Mouse (Mus musculus) thymus, postnatal 0 days (tissue): ENCODE data around the gene Cep170b. TPM values are rescaled to one million over a fixed set of nuclear protein-coding genes. Genes with fewer than 3 reads are reported as not detected.

Experiments
- DNase-seq: peaks from one replicate; pipeline ENCODE4 v3.0.0-alpha.2; 2015; ENCODE audit warnings: low spot score
- polyA plus RNA-seq: library from polyadenylated mRNA; unstranded; fragments of >200 nt; fragmentation: Nextera tagmentation; extraction: Ambion mirVana; gene quantifications from 2 replicates; pipeline ENCODE4 v1.2.1, GENCODE M21; 2015

Gene Cep170b
- polyA plus RNA-seq, 1 experiment from 2014 or later: 4.9 TPM

DNA sequence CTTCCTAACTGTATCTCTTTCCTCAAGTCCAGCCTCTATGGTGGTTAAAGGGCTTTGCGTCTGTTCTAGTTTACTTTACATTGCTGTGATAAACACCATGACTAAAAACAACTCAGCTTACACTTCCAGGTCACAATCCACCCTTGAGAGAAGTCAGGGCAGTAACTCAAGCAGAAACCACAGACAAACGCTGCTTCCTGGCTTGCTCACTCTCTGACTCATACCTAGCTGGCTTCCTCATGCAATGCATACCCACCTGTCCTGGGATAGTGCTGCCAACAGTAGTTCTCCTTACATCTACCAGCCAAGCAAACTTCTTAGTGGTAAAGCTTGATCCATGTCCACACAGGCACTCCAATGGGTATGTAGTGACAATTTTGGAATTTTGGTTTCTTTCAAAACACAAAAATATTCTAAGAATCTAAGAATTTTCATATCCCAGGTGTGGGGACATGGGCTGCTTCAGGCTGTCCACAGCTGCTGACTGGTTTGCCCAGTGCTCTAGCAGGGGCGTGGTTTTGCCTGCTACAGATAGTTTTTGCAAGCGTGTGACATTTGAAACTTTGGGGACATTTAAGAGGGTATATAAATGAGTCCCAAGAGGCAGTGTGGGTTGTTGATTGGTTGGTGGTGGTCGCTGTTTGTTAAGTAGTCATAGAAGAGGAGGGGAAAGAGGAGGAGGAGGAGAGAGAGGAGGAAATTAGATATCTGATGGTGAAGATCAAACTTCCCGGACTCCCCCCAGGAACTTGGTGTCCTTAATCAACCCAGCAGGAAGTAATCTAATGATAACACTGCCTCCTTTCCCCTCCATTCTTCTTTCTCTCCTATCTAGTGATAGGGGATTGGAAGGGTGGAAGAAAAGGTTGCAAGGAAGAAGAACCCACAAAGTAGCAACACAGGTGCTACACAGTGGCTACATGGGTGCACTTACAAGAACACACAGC, 17.6 kb upstream of the Cep170b start:
- DNase-seq: no peak

DNA sequence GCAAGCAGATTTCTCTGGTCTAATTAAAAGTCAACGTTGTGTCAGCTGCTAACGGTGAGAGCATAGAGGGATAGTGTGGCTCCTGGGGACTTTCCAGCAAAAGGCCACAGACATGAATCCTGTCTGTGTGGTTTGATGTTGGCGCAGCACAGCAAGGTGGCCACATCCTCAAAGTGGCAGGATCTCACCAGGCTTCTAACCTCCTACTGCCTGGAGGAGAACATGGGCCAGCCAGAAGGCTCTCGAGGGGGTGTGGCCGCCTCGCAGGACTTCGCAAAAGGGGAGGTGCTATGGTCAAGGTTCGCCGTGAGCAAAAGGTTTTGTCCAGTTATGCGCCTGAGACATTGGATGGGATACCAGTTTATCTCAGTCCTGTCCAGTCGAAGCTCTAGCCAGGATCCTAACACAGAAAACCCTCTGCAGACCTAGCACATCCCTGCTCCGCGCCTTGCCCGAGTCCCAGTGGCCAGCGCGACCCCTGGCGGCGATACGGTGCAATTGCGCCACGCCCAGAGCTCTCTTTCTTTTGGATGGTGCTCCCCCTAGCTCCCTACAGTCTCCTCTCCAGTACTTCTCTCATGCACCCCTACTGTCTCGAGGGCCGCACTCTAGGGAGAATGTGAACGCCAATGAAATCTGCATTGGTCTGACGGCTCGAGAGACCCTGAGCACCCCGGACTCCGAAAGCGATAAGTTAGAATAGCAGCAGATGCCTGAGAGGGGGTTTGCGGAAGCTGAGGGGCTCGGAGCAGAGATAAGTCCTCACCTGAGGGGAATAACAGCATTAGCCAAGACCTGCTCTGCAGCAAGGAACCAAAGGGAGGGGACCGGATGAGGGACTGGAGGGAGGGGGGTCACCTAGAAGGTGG, 13.3 kb upstream of the Cep170b start:
- peak; percentile 83 for DNase-seq

DNA sequence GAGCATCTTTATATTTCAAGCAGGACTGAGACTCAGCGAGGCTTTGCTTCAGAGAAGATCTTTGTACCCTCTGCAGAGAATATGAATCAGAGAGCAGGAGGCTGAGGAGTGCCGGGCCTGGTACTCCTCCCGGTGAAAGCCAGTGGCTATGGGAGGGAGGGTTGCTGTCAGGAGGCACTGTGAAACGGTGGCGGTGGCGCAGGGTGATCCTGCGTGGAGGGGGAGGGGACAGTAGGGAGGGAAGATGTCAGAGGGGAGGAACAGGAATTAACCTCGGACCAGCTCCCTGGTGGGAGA, 12.7 kb upstream of the Cep170b start:
- no peak for DNase-seq

DNA sequence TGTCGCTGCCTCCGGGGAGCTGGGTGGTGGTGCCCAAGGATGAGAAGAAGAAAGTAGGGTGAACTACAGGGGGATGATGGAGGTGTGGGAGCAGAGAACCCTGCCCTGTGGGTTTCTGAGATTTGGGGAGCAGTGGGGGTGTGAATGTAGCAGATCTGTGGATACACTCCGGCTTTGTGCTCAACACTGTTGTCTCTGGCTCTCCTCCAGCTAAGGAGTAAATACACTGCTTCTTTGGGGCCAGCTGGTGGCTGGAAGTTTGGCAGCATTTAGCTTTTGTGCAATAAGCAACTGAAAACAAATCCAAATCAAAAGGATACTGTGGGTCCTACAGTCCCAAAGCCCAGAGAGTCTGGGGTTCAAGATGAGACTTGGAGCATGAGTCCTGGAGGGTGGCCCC, 6.3 kb upstream of the Cep170b start:
- DNase-seq: no peak

DNA sequence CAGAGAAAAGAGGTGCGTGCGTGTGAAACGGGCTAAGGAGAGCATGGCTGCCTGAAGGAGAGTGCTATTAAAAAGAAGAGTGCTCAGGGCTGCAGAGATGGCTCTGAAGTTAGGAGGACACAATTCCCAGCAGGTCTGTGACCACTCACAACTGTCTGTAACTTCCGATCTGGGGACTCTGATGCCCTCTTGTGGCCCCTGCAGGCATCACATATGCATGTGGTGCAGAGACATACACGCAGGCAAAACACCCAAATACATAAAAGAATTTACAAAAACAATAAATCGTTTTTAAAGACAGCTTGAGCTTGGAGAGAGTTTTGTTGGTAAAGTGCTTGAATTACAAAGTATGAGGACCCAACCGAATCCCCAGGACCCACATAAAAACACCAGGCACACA, 3.1 kb upstream of the Cep170b start:
- peak; percentile 73 for DNase-seq

DNA sequence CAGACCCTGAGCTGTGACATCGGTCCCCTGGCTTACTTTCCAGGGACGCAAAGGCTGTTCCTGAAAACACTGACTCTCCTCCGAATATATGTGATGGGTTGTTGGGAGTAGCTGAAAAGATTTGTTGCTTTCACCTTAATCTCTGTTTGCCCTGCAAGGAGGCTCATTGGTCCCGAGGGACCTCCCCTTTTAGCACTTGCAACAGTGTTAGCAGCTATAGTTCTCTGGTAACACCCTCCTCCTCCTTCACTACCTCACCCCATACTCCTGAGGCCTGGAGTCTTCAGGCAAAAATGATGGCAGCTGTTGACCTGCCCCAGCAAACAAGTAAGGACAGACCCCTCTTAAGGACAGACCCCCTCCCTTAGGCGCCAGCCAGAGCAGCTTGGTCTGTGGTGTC, 1.3 kb upstream of the Cep170b start:
- no peak for DNase-seq

DNA sequence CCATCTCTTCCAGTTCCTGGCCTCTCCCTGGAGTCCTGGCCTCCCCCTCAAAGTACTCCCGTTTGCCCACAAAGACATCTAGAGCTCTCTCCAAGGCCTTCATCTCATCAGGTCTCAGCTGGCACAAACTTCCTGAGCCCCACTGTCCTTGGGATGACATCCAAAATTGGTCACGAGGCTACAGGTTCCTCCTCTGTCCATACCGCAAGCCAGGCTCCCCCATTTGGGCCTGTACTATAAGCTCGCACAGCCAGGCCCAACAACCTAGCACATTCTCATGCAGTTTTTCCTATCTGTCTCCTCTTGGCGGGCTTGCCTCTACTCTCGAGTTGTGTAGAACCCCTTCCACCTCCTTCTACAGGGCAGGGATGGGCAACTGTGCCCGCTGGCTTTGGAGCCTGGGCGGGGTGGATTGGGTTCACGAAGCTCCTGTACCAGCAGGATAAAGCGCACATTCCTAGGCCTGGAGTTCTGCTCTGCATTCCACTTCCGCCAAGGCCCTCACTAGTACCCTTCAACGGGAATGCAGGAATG, 702 bp downstream of the Cep170b start:
- DNase-seq: no peak

DNA sequence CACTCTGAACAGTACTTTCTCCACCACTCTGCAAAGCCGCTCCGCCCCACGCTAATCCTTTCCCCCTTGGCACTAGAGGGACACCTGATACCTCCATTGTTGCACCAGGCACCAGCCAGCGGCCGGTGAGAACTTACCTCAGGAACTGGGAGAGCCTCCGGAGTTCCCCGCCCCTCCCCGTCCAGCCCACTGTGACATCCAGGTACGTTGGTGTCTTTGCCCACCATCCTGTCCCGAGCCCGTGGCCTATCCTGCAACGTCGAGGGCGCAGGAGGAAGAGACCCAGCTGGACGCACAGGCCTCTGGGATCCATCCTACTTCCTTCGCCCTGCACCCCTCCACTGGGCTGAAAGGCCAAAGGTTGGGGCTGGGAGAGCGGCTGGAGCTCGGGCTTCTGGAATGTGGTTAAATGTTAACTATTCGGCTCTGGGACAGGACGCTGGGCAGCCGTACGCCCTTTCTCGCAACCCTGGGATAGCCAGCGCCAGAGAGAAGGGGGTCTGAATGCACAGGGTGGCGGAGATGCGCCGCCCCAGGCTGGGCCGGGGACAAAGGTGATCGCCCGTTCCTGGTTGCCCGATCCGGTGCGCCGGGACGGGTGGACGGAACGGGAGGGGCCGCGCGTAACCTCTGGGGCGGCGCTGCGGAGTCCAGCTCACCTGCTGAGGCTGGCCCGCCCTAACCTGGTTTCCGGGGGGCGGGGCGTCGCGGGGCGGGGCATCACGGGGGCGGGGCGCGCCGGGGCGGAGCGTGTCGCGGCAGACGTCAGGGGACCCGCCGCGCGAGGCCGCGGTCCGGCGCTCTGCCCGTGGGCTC, 1.4 kb downstream of the Cep170b start:
- DNase-seq: peak; percentile 64

DNA sequence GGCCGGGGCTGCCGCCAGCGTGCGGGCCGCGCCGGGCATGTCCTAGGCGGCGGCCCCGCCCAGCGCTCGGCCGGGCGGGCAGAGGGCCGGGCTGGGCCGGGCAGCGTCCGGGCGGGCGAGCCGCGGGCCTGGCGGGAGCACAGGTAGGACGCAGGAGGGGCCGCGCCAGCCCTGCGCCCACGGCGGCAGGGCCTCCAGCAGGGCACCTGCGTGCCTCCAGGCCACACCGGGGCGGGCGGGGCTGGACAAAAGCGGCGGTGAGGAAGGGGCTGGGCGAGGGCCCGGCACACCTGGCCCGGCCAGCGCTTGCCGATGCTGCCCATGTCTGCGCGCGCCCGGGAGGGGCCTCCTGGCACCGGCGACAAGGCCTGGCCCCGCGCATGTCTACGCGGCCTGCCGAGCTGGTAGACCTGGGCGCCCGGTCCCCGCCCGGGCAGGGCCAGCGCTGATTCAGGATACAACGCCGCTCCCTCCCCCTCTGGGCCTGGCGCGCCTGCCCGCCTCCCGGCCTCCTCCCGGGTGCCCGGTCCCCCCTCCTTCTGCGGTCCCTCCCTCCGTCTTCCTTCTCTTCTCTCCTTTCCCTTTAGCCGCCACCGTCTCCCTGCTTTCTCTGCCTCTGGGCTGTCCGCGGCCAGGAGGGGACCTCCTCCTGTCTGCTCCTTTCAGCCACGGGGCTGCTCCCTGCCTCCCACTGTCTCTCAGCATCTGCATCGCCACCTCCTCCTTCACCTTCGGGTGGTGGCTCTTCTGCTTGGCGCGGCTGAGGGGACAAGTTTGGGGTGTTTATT, 2.2 kb downstream of the Cep170b start:
- peak; percentile 28 for DNase-seq

DNA sequence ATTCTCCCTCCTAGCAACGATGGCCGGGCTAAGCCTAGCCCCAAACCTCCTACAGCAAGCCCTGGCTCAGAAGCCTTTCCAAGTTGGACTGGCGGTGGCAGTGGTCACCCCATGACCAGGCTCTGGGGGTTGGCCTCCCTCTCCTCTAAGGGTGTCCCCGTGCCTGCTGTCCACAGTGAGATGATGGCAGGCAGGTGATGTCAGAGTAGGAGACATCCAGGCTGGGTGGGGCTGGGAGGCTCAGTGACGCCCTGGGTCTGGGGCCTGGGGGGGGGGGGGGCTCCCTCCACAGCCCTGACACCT, 2.7 kb downstream of the Cep170b start:
- no peak for DNase-seq

DNA sequence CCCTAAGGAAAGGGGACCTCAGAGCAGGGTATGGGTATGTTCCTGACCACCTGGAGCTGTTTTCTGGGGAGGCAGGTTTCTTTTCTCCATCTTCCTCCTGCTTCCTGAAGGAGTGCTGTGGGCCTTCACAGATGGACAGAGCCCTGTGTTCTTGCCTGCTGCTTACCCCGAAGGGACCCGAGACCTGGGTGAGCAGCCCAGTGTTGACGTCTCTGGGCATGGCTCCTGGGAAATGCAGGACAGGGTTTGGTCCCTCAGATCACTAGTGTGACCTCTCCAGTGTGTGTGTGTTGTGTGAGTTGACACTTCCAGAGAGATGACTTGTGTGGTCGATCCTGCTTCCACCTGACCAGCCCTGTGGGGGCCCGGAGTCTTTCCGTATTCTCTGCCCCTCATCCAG, 3.2 kb downstream of the Cep170b start:
- DNase-seq: no peak

DNA sequence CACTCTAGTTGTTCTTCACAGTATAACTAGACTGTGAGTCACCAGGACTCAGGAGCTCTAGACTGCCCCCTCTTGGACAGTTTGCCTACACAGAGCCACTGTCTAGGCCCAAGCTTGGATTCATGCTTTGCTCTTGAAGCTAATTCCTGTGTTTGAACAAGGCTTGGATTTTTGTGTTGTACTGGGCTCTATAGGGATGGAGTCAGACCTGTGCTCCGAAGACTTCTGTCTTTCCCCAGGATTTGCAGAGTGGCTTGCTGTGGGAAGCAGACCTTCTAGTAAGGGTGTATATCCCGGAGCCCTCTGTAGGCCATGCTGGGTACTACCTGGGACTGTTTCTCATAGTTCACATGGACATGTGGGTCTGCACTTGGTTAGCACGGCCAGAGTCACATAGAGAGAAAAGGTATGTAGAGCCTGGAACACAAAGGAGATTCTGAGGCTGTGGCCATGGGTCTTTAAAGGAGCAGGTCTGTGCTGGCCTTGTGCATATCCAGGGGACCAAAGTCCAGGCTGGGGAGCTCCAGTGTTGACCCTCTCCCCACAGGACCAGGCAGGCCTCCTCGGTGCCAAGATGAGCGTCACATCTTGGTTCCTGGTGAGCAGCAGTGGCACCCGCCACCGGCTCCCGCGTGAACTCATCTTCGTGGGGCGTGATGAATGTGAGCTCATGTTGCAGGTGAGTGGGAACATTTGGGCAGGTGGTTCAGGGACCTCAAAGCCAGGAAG, 4.0 kb downstream of the Cep170b start:
- DNase-seq: peak; percentile 76

DNA sequence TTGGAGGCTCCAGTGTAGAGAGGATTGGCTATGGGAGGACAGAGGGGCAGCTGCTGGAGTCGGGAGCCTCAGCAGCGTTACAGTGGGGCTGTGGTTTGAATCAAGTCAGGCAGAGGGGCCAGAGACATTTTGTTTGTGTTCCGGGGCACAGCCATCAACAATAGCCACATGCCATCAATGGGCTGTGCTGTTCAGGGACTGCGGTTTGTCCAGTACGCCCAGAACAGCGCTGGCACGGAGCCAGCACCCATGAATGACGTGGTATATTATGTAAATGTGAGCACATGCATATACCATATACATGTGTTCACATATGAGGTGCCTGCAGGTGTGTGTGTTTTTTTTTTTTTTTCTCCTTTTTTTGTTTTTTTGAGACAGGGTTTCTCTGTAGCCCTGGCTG, 7.5 kb downstream of the Cep170b start:
- no peak for DNase-seq

DNA sequence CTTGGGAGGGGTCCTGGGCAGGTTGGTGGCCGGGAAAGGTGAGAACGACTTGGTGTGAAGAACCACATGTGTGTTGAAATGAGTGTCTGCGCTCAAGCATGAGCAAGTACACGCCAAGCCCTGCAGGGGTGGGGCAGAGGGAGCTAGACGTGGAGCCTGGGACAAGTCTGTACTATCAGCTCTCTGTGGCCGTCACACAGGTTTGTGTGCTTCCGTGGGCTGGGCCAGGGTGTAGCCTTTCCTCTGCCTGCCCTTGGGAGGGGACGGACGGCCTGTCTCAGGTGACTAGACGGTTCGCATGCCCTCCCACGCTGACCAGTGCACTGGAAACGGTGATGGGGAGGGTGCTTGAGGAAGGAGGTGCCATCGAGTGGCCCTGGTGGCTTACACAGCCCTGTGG, 10.6 kb downstream of the Cep170b start:
- no peak for DNase-seq

DNA sequence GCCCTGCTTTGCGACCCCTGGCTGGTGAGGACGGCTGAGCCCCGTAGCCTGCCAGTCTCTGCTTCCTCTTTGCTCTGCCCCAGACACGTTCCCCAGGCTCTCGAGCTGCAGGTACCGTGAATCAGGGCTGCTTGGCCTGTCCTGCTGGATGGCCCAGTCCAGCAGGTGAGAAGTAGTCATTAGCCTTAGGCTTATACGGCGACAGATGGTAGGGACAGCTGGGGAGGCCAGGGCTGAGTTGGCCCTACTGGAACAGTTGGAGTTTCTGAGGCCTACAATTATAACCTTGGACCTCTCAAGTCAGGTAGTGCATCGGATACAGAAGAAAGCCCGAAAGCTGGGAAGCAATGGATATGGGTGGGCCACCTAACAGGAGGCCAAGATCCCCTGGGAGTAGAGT, 12.3 kb downstream of the Cep170b start:
- DNase-seq: no peak

DNA sequence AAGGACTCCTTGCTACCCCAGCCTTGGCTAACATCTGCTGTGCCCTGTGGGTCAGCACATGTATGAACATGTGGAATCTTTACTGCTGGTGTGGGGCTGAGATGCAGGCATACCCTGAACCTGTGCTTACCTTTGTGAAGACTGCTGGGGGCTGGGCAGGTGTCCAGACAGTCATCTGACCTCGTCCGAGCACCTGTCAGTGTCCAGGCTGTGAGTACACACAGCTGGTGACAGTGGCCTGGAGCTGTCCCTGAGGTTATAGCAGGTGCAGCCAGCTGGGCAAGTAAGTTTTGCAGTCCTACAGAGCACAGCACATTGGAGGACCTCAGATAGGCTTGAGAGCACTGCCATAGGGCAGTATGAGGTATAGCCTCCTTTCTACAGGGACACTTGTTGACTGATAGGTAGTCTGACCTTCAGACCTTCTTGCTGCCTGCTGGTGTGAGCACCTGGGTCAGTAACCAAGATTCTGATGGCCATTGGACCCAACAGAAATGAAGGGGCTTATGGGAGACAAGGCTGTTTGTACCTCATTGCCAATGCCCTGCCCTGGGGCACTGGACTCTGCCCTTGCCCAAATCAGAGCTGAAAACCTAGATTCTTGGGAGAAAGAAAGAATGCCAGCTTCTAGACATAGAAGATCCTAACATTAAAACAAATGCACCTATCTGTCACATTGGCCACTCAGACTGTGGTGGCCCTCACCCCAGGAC, 14.0 kb downstream of the Cep170b start:
- DNase-seq: no peak

DNA sequence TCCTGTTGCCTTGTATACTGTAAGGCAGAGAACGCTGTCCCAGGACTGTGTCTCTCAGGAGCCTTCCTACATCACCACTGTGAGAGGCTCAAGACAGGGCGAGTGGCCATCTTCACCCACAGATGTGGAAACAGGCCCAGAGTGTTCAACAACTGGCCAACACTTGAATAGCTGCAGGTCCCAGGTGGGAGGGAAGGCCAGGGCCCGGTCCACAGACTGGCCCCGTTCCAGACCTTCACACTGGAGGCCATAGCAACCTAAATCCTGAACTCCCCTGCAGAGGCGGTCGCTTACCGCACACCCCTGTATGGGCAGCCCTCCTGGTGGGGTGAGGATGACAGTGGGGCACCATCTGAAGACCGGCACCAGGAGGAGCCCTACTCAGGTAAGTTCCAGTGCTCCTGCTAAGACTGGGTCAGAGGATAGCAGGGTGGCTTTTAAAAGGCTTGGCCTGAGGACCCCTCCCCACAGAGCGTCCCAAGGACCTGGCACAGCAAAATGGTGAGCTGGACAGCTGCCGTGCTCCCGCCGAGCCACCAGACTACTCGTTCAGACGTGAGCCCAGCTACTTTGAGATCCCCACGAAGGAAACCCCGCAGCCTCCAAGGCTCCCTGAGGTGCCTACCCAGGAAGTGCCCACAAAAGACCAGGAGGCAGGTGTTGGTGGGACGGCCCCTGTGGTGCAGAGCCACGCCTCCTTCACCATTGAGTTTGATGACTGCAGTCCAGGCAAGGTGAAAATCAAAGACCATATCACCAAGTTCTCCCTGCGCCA, 14.8 kb downstream of the Cep170b start:
- no peak for DNase-seq

DNA sequence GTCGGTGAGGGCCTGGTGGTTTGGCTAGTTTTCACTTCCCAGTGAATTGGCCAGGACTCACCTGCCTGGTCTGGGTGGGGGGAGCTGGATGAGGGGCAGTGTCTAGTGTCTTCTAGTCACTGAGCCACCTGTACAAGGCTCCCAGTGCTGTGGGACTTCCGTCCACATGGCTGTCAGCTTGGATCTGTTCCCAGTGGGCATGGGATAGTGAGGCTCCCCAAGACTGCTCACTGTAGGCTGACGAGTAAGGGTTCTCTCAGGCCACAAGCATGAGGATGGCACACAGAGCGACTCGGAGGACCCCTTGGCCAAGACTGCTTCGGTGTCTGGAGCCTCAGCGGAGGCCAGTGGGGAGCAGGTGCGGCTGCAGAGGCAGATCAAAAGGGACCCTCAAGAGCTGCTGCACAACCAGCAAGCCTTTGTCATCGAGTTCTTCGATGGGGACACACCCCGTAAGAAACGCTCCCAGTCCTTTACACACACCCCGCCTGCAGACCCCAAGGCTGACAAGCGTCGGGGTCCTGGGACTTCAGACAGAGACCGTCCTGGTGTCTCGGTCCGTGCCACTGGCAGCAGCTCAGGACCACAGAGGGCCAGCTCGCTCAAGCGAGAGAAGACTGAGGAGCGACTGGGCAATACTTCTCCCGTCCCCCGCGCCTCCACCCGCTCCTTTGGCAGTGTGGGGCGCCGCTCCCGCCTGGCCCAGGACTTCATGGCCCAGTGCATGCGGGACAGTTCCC, 15.8 kb downstream of the Cep170b start:
- no peak for DNase-seq
